Mouse (Mus musculus): ENCODE measurements around the gene Nudt13.

Nudt13 gene

DNA sequence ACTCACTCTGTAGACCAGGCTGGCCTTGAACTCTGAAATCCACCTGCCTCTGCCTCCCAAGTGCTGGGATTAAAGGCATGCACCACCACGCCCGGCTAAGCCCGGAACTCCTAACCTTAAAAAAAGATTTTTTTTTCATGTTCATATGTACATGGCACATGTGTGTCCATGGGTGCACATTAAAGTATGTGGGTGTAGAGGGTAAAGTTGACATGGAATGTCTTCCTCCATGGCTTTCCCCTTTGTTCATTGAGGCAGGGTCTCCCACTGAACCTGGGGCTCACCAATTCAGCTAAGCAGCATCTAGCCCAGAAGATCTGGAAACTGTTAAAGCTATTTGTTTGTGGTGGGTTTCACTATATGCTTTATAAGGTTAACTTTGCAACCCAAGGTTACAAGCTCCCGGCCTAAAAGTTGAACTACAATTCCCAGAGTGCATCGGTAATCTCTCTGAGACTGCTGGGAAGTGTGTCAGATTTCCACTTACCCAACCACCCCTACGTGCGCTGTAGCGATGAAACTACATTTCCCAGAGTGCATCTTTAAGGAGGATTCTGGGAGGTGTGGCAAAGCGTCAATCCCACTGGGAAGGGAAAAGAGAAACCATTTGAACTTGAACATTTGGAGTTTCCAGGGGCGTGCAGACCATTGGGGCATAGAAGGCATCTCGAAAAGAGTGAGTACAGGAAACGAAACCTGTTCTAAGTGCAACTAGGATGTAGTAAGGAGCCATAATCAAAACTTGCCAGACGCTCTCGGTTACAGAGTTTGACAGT, at the start of gene Nudt13:
TSS of gene Nudt13 (plus strand) at position 581 of the 776 bp plus-strand sequence.
- DNase-seq: peak; percentile 88 to 93

GRCm38 (mm10) chr14:20245318-20245717, 49.2 kb upstream of the Nudt13 start:
- DNase-seq: peak in 1 of 2 experiments; percentile 34

- DNase-seq: no peak
These were observed 48.6 kb upstream of the Nudt13 start for GRCm38 (mm10) chr14:20245861-20246260.

- no peak for DNase-seq
These were observed 47.7 kb upstream of the Nudt13 start for GRCm38 (mm10) chr14:20246811-20247266.

DNA sequence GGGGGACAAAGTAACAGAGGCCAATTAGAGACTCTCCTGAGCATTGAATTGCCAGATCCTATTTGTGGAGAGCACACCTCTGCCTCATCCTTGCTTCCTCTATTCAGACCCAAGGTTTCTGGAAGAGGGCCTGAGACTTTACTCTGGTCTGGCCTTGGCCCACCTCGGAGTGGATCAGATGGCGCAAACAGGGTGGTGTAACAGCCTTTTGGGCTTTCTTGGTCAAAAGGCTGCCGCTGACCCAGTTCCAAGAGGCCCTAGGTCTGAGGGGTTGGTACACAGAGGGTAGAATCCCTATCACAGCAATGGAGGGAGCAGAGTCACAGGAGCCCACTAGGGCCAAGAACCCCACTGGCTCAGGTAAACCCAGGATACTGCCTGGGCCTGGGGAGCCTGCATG, 46.5 kb upstream of the Nudt13 start:
- no peak for DNase-seq

- no peak for DNase-seq
These were observed 44.0 kb upstream of the Nudt13 start for GRCm38 (mm10) chr14:20250237-20251171.

GRCm38 (mm10) chr14:20258185-20259113, 36.0 kb upstream of the Nudt13 start:
- peak; percentile 81 to 85 for DNase-seq

DNA sequence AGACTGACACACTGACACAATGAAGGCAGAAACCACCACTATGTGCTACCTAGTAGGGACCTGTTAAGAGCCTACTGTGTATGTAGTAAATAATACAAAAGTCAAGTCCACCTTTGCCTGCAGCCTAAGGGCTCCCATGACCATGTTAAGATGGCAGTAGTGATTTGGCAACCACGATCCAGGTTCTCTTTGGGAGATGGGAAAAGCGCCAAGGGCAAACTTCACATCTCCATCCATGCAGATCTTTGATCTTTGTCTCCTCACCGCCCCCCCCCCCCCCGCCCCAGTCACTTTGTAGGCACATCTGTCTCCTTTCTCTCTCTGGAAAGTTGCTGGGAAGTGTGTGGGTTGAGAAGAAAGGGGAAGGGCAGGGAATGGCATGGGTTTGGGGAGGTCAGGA, 32.2 kb upstream of the Nudt13 start:
- peak; percentile 46 to 47 for DNase-seq

DNA sequence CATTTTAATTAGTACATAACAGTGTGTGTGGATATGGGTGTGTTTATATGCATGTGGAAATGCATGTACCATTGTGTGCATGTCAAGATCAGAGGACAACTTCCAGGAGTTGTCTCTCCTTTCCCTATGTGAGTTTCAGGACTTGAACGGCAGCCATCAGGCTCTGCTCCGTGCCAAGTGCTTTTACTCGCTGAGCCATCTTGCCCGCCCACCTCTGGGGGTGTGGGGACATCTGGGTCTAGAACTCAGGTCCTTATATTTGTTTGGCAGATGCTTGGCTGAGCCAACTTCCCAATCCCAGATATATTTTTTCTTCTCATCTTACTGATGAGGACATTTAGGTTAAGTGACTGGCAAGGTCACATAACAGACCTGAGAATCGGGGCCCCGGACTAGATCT, 26.1 kb upstream of the Nudt13 start:
- DNase-seq: no peak

GRCm38 (mm10) chr14:20269082-20269809, 25.3 kb upstream of the Nudt13 start, which contains the start of gene Kcnk16:
Gene Kcnk16 (minus strand): TSS chr14:20269199.
- peak in 1 of 2 experiments; percentile 26 for DNase-seq

DNA sequence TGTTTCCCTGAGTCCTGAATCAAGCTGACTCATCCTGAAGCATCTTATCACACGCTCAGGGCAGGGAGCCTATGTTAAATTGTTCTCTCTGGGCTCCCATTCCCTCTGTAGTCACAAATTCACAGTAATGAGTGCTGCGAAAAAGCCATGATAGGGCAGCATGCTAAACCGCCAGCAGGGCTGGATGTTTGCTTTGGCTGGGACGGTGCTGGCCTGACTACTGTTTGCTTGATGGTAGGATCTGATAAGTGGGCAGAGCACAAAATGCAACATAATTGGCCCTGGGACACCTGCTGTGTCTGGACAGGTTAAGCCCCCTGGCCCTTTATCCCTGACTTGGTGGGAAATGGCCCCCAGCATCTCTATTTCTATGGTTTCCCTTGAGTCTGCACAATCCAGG, 3.1 kb upstream of the Nudt13 start:
- no peak for DNase-seq

DNA sequence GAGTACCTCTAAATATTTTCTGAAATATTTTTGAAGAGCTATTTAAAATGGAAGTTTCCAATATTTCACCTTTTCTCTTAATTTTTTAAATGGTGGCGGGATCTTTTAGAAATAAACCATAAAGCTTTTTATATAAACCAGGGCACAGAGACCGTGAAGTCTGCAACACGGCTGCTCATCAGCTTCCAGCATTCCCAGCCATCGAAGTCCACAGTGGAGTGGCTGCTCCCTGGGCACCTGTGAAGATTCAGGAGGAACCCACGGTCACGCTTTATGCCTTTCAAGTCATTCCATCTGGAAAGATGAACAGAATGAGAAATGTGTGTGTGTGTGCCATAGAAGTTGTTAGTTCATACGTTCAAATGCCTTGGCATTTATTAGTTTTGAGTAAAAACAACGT, 450 bp downstream of the Nudt13 start:
- no peak for DNase-seq

DNA sequence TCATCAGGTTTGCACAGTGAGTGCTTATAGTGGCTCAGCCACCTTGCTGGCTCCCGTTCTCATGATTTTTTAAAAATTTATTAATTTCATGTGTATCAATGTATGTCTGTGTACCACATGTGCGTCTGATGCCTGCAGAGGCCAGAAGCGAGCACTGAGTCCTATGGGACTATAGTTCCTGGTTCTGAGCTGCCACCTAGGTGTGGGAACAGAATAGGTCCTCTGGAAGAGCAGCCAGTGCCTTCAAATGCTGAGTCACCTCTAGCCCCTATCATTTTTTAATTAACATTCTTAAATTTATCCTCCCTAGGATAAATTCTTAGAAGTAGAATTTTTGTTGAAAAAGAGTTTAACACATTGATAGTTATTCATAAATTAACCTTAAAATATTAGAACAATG, 3.1 kb downstream of the Nudt13 start:
- no peak for DNase-seq

- DNase-seq: no peak
These were observed 3.6 kb downstream of the Nudt13 start for GRCm38 (mm10) chr14:20298131-20298530.

DNA sequence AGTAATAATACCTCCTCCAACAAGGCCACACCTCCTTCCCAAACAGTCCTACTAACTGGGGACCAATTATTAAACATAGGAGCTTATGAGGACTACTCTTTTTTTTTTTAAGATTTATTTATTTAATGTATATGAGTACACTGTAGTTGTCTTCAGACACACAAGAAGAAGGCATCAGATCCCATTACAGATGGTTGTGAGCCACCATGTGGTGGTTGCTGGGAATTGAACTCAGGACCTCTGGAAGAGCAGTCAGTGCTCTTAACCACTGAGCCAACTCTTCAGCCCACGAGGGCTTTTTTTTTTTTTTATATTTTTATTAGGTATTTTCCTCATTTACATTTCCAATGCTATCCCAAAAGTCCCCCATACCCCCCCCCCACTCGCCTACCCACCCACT, 10.6 kb downstream of the Nudt13 start:
- DNase-seq: peak in 1 of 2 experiments; percentile 9

- DNase-seq: no peak
These were observed 20.6 kb downstream of the Nudt13 start for GRCm38 (mm10) chr14:20315137-20315536.

DNA sequence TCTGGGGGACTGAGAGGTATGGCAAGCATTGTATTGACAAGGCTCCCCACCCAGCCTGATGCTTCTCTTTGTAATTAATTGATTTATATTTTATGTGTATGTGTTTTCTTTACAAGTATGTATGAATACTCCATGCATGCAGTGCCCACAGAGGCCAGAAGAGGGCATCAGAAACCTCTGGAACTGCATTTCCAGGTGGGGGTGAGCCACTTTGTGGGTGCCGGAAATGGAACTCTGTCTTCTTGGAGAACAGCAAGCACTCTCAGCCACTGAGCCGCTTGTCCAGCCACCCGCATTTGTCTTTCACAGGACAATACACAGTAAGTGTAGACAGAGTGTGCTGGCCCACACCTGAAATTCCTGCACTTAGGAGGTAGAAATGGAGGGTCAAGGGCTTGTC, 24.9 kb downstream of the Nudt13 start:
- peak in 1 of 2 experiments; percentile 61 for DNase-seq

- no peak for DNase-seq
These were observed 29.7 kb downstream of the Nudt13 start for GRCm38 (mm10) chr14:20324196-20324595.

DNA sequence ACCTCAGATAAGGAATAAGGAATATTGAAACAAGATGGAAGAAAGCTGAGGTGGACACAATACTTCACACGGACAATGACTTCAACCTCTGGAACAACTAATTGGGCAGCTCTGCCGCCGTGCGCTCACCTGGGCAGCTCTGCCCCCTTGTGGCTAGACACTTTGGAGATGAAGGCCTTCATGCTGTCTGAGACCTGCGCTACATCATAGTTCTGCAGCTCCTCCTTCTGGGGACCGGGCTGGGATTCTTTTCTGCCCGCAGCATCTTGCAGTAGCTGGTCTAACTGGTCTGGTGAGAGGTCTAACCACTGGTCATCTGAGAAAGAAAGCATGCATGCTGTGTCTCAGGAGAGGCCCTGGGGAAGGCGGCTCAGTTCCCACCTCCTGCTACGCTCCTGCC, 34.0 kb downstream of the Nudt13 start:
- DNase-seq: peak; percentile 44 to 46

GRCm38 (mm10) chr14:20331316-20331715, 36.8 kb downstream of the Nudt13 start:
- no peak for DNase-seq

- DNase-seq: no peak
These were observed 44.9 kb downstream of the Nudt13 start for GRCm38 (mm10) chr14:20339415-20339814.

DNA sequence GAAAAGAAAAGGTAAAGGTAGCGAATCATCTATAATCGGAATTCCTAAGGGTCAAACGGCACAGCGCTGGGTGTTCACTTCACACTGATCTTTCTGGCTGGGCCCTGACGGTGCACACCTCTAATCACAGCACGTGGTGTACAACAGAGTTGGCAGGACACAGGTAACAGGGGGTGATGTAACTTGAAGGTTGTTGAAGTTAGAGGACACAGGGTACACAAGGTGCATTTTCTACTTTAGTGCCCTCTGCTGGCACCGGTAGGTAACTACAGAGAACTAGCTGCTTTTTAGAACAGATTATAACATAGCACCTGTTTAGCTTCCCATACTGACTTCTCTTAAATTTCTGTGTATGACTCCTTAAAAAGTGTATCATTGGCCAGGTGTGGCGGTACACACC, 45.7 kb downstream of the Nudt13 start:
- peak; percentile 32 to 54 for DNase-seq

All from kidney, postnatal 25 days (tissue).